Mouse (Mus musculus): ENCODE results near the gene Gm28360. TPM values are rescaled to one million over a fixed set of nuclear protein-coding genes. Genes with fewer than 3 reads are reported as not detected.

The Gm28360 gene
- polyA plus RNA-seq (2014; fragmentation: Illumina TruSeq; extraction: RNeasy Lipid Tissue Mini Kit (QIAGEN cat#74804)): not detected

DNA sequence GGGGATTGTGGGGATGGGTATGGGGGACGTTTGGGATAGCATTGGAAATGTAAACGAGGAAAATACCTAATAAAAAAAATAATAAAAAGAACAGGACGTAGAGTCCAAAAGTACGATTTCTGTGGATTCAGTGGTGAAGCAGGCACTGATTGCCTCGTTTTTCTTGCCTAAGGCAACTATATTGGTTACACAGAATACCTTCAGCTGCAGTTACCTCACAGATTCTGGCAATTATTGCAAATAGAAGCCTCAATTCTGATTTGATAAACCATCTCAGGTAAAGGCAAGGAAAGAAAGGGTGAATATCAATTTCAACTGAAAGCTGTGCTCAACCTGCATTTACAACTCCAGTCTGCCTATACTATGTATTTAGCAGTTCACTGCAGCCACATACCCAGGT lies at the start of gene Gm28360:
TSS of gene Gm28360 (plus strand) at position 301 of the 400 bp plus-strand sequence.

DNA sequence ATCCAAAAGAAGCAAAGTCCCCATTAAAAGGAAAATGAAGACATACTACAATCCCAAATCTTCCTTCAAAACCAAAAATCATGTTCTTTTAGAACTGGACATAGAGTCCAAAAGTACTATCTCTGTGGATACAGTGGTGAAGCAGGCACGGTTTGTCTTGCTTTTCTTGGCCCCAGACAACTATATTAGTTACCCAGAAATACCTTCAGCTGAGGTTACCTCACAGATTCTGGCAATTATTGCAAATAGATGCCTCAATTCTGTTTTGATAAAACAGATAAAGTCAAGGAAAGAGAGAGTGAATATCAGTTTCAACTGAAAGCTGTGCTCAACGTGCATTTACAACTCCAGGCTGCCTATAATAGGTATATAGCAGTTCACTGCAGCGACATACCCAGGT lies 49.0 kb upstream of the Gm28360 start, which contains the start of gene B020011L13Rik:
TSS of gene B020011L13Rik (plus strand) at position 301 of the 400 bp plus-strand sequence.

Other genes starting within 250 kb of the Gm28360 start
- not detected for gene Gm28363, start 132.9 kb upstream of the Gm28360 start, polyA plus RNA-seq (2014; fragmentation: Illumina TruSeq; extraction: RNeasy Lipid Tissue Mini Kit (QIAGEN cat#74804))
- gene B020011L13Rik, start 48.9 kb upstream of the Gm28360 start, polyA plus RNA-seq (2014; fragmentation: Illumina TruSeq; extraction: RNeasy Lipid Tissue Mini Kit (QIAGEN cat#74804)): 2.1 TPM
- not detected for gene Gm28168, start 97.9 kb downstream of the Gm28360 start, polyA plus RNA-seq (2014; fragmentation: Illumina TruSeq; extraction: RNeasy Lipid Tissue Mini Kit (QIAGEN cat#74804))
- 2.1 TPM for gene Gm7145, start 135.9 kb downstream of the Gm28360 start, polyA plus RNA-seq (2014; fragmentation: Illumina TruSeq; extraction: RNeasy Lipid Tissue Mini Kit (QIAGEN cat#74804))